Mouse (Mus musculus) WW6 (cell line): Measurements from ENCODE around the gene Igsf8.

Source experiments
- DNase-seq: peaks from one replicate; pipeline ENCODE4 v3.0.0-alpha.2; 2013; ENCODE audit warnings: low read depth, low spot score

Gene Igsf8

DNA sequence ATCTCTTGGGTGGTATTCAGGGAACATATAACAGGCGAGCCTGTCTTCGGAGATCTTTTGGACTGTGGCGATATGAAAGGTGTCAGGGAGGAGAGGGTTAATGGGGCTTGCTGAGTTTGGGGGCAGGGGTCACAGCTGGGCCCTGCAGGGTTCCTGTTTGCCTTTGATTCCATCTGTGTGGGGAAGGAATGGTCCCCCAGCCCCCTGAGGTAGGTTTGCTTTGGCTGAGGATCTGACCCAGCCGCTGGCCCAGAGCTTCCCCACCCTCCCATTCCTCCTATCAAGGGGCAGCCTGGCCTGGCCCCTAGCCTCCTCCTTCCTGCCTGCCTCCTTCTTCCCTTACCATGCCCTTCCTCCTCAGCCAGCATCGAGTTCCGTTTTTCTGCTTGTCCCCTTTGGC lies 41.4 kb downstream of the Igsf8 start:
- DNase-seq: no peak

DNA sequence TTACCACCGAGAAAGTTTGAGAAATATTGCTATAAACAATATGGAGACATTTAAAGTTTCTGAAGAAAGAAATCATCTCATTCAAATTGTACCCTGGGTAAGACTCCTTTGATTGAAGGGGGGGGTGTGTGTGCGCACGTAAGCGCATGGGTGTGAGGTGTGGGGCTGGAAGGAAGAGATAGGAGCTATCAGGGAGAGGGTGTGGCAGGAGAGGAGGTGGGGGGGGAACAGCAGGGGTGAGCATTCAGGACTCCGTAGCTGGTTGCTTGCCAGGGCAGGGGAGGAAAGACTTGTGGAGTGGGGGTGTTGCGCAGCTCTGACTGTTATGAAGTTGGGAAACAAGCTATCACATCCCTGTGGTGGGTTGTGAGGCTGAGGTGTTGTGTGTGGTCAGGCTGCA lies 43.0 kb downstream of the Igsf8 start:
- no peak for DNase-seq

DNA sequence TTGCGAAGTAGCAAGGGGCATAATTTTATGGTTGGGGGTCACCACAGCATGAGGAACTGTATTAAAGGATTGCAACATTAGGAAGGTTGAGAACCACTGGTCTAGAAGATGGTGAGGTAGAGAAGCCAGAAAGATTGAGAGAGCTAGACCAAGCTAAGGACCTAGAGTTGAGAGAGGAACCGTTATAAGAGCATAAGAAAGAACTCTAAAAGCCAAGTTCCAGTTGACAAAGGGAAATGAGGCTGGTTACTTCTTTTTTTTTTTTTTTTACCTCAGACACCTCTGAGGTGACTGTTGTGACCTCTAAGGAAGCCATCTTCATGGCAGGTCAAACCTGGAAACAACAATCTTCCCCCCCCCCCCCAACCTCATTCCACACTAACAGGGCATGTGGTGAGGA lies 43.7 kb downstream of the Igsf8 start:
- no peak for DNase-seq

DNA sequence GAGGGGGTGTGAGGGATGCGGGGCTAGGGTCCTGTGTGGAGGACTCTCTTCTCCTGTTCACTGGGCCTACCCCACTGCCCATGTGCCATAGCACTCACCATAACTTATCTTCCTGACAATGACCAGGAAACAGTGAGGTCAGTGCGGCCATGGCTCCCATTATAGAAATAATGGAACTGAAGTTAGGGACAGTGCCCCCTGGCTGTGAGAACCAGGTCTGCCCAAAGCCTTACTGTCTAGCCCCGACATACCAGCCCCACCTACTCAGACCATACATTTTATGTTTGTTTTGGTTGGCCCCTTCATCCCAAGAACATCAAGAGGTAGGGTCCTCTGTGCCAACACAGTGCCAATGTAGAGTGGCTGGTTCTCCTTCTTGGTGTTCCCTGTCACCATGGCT lies 44.2 kb downstream of the Igsf8 start:
- no peak for DNase-seq

DNA sequence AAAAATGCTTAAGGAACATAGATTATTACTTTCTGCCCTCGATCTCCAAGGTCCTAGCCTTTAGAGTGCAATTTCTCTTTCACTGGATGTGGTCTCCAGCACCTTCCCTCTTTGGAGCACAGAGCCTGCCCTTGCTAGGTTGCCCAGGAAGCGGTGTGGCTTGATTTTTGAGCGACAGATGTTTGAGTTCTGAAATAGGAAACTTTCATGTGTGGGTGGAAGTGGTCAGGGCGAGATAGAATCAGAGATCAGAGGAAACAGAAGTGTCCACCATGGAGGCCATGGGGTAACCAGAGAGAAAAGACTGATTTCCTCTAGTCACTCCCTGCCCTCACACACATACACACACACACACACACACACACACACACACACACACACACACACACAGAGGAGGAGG lies 44.8 kb downstream of the Igsf8 start:
- DNase-seq: no peak

DNA sequence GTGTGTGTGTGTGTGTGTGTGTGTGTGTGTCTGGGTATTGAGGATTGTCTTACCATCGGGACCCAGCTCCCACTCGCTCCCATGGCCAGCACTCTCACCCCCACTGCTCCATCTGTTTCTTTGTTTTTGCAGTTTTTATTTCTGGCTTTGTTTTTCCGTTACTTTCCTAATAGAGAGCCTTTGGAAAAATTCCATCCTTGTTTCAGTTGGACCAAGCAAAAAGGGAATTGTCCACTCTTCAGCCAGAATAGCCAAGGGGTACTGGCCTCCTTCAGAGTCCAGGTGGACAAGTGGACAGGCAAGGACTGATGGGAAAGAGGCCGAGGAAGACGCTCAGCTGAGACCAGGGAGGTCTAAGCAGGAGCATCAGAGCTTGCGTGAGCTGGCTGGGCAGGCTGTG lies 45.4 kb downstream of the Igsf8 start:
- no peak for DNase-seq

DNA sequence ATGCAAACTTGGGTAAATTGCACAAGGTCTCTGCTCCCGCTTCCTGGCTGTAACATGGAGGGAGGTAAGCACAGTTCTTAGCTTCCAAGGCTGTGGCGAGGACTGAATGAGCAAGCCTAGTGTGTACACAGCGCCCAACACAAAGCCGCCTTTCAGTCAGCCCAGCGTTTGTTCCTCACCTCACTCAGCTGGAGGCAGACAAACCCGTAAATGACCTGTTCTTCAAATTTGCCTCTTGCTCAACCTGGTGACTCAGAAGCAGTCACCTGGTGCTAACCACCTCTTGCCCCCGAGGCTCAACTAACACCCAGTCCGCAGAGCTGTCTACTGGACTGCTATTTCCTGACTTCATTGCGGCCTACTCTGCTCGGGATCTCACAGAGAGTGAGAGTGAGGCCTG lies 46.5 kb downstream of the Igsf8 start:
- DNase-seq: no peak

DNA sequence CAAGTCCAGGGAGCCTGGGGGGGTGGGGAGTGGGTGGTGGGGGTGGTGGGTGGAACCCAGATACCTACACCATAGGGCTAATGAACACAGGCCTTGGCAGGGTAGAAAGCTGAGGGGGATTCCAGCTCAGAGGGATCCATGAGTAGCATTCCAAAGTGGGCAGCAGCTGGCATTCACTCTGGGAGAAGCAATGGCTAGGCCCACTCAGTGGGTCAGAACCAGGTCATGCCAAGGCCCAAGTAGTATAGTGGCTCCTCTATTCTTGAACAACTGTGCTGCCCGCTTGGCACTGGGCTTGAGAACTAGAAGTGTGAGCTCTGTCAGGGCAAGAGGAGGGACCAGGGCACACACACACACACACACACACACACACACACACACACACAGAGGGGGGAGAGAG lies 47.0 kb downstream of the Igsf8 start:
- no peak for DNase-seq

DNA sequence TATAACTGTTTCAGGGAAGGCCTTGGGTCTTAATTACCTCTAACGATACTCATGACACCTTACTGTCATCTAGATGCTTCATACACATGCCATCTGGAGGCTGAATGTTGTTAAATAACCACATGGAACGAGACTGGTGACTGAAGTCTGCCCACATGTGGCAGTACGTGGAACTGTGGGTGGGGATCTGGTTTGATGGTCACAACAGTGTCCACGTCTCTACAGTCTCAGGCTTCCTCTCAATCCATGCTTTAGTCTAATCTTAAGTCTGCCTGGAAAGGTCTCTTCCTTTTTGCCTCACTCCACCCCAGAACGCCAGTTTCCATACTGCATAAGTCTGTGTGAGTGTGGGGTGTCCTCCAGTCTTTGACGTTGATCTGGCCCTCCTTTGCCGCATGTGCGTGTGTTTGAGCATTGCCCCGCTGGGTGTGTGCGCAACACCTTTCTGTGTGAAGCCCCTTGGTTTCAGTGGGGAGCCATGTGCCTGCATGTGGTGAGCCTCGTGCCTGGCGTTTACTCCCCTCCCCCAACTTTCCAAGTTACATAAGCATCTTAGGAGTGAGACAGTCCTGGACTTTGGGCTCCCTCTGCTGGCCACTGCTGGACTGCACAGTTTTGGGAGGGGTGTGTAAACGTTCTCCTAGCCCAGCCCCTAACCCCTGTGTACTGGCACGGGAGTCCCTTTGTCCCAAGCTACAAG lies 48.4 kb downstream of the Igsf8 start:
- peak; percentile 81 for DNase-seq

DNA sequence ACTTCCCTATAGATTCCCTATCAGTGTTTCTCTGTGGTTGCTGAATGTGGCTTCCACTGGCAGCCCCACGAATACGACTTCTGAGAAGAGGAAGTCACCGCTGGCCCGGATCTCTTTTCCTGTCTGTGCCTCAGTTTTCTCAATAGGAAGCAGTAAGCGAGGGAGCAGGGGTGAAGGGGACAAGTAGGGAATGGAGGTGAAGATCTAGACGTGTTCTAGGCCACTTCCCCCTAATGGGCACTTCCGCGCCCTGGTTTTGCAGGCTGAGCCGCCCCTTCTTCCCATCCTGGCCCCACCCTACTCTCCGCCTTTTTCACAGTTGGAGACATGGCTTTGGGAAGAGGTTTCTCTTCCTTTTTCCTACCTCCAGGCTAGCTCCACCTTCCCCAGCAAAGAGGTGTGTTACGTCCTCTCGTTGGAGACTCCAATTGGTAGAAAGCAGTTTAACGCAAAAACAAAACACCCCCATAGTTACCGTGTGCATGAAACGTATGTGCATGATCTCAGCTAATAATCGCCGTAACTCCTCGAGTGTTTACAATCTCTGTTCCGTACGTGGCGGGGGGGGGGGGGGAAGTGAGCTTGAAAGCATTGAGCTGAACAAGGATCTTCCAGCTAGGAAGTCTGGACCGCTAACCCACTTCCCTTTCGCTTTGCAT lies 49.9 kb downstream of the Igsf8 start:
- no peak for DNase-seq

DNA sequence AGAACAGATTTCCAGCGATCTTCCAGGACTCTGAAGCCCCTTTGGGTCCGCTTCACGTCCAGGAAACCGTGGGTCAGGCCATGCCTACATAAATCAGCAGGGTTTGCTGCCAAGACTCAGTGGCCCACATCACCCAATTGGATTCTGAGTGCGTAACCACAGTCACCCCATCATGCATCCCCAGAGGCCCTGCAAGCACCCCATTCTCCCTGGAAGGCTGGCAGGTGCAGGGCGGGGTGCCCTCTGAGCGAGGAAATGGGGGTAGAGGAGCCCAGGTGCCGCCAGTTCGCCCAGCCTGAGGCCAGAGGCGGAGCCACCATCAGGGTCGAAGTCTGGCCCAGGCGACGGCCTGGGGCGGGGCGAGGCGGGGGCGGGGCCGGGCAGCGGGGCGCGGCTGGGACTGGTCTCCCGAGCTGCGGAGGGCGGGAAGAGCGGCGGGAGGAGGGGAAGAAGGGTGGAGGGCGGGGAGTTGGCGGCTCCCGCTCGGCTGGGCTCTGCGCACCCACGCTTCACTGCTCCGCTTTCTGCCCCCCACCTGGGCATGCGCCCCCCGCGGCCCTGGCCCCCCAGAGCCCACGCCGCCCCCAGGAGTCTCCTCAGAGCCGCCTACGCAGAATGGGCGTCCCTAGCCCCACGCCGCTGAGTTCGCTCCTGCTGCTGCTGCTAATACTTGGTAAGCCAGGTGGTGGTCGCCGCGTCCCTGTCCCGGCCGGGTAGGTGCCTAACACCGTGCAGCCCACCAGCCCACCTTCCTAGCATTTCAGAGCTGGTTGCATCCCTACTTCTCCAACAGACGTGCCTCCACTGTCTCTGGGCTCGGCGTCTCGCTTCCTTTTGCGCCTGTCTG lies 50.7 kb downstream of the Igsf8 start:
- peak; percentile 56 for DNase-seq

DNA sequence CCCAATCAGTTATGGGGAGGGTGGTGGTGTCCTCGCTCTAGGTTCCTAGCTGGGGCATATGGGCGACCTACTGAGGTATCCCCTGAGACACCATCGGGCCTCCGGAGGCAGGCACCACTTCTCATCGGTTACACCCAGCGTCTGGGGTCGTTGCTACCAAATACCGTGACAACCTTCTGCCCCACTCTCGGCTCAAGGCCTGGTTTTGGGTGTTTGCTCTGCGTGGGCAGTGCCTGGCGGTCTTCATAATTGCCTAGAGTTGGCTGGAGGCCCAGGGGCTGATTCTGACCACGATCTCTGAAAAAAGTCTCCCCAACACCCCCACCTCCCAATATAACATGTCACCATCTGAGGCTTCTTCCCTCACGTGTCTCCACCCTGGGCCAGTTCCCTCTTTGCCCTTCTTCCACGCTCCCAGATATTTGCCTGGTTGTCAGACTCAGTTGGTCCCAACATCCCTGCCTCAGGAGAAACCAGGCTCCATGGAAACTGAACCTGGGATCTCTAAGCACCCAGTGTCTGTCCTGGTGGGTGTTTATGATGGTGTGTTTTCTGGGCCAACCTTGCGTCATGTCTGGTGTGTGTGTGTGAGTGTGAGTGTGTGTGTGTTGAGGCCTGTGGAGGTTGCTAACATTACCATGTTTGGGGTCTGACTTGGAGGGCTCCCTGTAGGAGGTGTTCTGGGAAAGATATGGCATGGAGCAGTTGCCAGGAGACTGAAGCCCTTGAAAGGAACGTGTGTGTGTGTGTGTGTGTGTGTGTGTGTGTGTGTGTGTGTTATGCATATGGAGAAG lies 51.5 kb downstream of the Igsf8 start:
- no peak for DNase-seq

DNA sequence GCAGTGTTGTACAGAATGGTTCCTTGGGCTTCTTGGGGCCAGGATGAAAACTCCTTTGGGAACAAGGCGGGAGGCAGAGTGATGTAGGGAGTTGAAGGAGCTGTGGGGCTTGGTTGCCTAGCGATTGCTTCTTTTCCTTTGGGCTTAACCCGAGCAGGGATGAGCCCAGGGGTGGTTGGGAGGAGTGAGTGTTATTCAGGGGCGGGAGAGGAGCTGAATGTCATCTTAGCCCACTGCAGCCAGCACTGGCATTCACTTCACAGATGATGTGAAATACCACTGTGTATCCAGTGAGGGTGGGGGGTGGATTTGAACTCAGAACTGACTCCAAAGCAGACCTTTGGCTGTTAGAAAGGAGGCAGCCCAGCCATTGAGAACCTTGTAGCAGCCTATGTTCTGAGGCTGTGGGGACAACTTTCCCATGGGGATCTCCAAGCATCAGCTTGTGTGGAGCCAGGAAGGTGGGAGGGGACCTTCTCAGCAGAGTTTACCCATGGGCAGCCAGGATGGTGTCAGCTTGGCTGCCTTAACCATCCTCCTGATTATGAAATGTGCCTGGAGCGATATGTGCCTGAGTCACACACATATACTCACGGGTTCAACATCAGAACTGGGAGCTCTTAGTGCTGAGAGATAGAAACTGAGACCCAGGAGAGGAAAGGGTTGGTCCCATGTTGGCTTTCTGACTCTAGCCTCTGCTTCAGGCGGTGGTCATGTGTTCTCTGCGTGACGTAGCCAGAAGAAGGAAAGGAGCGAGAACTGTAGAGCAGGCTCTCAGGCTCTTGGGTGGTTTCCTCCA lies 52.4 kb downstream of the Igsf8 start:
- DNase-seq: no peak

DNA sequence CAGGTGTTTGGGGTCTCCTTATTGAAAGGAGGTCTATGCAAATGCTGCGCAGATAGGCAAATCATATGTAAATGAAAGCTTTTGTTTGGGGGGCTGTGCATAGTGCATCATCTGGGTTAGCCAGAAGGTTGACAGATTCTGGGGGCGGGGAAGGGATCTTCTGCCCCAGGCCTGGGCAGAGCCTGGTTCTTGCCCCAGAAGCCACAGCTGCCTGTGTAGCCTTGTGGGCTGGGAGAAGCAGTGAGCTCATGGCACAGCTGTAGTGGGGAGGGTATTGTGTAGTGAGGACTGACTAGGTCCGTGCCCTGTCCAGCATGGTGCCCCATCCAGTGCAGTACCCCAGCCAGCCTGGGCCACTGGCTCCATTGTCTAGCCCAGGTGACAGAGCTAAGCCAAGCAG lies 53.5 kb downstream of the Igsf8 start:
- DNase-seq: no peak

DNA sequence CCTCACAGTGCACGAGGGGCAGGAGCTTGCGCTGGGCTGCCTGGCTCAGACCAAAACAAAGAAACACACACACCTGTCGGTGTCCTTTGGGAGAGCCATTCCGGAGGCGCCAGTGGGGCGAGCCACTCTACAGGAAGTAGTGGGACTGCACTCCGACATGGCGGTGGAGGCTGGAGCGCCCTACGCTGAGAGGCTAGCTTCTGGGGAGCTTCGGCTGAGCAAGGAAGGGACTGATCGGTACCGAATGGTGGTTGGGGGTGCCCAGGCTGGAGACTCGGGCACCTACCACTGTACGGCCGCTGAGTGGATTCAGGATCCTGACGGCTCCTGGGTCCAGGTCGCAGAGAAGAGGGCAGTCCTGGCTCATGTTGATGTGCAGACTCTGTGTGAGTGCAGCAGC lies 56.0 kb downstream of the Igsf8 start:
- no peak for DNase-seq

DNA sequence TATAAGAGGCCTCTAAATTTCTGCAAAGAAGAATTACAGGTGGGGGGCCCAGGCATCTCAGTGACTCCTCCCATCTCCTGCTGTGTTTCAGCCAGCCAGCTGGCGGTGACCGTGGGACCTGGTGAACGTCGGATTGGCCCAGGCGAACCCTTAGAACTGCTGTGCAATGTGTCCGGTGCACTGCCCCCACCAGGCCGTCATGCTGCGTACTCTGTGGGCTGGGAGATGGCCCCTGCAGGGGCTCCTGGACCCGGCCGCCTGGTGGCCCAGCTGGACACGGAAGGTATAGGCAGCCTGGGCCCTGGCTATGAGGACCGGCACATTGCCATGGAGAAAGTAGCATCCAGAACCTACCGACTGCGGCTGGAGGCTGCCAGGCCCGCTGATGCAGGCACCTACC lies 56.5 kb downstream of the Igsf8 start:
- no peak for DNase-seq

DNA sequence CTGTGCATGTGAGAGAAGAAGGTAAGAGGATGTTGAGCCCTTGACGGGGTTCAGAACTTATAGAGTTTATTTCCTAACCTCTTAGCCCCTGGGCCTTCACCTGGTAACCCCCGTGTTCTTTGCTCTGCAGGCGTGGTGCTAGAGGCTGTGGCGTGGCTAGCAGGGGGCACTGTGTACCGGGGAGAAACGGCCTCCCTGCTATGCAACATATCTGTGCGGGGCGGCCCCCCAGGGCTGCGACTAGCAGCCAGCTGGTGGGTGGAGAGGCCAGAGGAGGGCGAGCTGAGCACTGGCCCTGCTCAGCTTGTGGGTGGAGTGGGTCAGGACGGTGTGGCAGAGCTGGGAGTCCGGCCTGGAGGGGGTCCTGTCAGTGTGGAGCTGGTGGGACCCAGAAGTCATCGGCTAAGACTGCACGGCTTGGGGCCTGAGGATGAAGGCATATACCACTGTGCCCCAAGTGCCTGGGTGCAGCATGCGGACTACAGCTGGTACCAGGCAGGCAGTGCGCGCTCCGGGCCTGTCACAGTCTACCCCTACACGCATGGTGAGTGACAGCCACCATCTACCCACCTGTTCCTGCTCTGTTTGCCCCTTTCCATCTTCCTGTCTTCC lies 57.1 kb downstream of the Igsf8 start:
- DNase-seq: no peak

DNA sequence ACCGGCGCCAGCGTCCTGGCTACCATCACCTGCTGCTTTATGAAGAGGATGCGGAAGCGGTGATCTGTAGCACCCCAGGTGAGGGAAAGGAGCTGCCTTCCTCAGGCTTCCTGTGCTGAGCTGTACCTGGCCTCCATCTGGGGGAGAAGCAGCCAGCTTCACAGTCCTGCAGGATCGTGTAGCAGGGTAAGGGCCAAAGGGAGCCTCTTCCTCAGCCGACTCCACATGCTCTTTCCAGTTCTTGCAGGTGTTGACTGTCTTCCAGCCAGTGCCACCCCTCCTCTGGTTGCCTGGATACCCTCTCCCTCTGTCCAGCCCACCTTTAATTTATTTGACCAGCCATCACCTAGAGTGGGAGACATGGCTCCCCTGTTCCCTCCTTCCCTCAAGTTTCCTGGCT lies 57.9 kb downstream of the Igsf8 start:
- no peak for DNase-seq

DNA sequence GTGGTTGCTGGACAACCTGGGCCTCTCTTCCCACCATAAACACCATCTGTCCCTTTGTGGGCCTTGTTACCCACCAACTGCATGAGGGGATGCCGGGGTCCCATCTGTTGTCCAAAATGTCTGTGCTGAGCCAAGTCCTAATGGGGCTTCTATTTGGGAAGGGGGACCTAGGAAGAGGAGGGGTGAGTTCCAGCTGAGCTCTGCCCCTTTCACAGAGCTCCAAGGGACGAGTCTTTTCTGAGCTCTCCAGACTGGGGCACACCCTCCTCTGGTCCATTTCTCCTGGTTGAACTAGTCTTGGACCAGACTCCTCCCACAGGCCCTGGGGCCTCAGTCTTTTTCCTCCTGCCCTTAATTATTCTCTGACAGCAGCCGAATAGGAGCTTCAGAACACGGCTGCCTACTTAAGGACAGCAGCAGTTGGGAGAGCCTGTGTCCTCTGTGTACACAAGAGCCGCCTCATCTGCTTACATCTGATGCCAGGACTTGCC lies 58.5 kb downstream of the Igsf8 start:
- no peak for DNase-seq

DNA sequence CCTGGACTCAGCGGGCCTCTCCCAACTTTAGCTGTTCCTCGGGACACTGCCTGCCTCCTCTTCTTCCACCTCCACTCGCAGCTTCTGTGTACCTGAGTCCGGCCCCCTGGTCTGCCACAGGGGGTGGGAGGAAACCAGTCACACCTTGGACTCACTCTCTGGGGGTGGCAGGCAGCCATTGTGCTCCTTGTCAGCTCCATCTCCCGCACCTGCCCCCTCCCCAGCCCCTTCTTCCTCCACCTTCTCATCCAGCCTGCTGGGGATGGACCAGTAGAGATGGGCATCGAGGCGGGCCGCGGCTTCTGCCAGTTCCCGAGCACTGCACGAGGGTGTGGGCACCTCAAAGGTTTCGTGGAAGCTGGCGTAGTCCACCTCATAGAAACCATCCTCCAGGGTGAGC lies 61.3 kb downstream of the Igsf8 start:
- DNase-seq: no peak

DNA sequence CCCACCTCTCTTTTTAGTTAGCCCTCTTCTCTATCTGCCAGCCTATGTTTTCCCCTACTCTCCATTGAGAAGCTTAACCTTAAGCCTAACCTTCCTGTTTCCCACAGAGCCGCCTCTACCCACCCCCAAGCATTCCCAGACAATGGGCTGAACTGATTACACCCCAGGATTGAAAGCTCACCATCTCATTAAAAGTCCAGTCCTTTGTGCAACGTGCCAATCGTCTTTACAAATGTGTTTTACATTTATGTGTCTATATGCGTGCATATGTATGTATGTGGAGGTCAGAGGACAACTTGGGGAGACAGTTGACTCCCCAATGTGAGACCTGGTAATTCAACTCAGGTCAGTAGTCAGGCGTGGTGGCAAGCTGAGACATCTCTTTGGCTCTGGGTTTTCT lies 61.9 kb downstream of the Igsf8 start:
- no peak for DNase-seq
